Mouse (Mus musculus) fibroblast of lung, adult 2 months (primary cell): ENCODE results near the gene Flt3.

Experiments
- DNase-seq: peaks from one replicate; pipeline ENCODE4 v3.0.0-alpha.2; 2011; ENCODE audit warnings: low read depth

Flt3 gene

DNA sequence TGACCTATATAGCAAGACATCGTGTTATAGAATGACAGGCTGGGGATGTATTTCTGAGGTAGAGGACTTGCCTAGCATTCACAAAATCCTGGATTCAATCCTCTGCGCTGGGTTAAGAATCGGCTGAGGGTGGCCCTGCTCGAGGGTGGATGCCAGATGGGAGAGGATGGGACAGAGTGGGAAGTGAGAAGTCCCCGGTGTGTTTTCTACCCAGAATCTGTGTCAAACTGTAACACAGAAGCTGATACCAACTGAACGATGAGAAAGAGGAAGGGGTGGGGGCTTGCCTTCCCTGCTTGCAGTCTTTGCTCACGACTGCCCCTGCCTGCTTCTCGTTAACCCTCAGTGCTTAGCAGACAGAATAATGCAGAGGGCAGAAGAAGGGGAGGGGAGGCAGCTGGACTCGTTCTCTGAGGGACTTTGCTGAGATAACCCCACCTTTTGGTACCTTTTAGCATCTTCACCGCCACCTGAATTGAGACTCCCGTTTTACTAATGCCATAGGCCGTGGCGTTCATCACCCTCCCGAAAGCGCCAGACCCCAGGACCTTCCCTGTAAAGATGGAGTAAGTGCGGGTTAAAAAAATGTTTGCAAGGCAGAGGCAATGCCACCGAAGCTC, 46.0 kb downstream of the Flt3 start:
- DNase-seq = no peak

DNA sequence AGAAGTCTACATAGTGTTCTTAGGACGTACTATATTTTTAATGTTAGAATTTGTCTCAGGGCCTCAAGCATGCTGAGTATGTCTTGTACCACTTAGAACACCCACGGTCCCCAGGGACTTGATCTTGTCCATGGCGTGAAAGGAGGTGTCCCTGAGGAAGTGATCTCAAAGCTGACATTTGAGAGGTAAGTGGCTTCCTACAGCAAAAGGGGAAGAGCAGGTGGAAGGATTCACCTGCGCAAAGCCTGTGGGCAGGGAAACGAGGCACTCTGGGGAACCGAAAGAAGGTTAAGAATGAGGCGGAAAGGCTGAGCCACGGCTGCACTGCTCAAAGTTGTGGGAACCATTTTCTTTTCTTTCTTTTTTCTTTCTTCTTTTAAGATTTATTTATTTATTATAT, 48.4 kb downstream of the Flt3 start:
- DNase-seq = no peak

DNA sequence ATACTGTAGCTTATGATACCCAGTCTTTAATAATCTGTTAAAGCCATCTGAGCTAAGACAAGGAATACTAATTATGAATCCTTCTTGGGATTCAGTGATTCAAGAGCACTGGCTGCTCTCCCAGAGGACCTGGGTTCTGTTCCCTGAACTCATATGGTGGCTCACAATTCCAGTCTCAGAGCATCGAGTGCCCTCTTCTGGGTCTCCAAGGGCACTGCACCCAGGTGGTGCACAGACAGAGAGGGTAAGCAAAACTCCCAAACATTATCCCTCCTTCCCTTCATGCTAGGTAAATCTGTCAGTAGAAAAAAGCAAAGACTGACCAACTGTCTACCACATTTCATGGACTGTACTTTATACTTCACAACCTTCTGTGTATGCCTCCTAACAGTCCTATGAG, 54.3 kb downstream of the Flt3 start:
- no peak for DNase-seq

DNA sequence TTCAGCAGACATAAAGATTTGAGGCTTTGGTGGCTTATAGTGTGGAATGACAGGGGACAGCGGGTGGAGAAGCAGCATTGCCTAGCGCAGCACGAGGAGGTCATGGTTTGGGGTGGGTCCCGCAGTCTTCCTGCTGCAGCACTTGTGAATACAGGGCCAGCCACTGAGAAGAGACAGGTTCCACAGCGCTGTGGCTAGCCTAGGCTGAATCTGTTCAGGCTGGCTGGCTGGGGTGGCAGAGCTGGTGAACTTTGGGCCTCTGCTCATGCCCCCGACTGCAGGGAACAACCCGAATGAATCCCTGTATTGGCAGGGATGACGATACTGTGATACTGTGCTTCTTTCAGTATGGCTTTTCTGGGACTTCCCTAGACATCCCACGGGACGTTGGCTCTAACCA, 56.4 kb downstream of the Flt3 start:
- DNase-seq = no peak

DNA sequence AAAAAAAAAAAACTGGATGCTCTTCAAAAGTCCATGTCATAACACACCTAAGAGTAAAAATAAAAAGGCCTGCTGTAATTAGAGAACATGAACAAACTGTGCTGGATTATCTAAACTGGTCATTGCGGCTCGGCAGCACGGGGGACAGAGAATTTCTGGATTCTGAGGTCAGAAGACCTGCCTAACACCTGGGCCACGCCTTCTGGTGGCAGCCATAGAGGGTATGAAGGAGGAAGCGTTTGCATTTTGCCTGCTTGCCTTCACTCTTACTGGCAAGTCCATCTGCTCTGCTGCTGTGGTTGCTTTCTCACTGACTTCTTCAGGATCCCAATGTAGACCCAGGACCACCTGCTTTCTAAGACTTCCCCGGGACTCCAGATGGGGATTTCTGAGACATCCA, 57.4 kb downstream of the Flt3 start:
- no peak for DNase-seq

DNA sequence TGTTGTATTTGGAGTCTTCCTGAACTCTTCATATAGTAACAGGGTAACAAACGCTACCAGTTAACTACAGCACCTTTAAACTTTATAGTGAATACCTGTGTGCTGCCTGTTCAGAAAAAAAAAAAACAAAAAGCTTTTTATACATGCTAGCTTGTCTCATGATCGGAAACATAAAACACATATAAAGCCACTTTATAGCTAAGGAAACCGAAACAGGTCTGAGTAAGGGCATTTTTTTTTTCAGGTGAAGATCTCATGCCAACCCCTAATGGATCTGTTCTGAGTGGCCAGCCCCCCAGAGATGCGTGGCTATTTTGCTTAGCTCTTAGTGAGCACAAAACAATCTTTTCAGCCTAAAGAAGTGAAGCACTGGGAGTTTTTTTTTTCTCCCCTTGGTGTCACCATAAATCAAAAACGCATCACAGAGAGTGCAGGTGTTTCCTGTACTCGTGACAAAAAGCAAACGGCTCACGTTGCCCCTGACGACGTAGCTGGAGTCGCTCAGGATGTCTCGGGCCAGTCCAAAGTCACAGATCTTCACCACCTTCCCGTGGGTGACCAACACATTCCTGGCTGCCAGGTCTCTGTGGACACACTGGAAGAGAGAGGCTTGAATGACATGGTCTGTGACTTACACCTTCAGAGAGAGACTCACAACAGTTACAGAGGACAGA, 59.4 kb downstream of the Flt3 start:
- DNase-seq = no peak

DNA sequence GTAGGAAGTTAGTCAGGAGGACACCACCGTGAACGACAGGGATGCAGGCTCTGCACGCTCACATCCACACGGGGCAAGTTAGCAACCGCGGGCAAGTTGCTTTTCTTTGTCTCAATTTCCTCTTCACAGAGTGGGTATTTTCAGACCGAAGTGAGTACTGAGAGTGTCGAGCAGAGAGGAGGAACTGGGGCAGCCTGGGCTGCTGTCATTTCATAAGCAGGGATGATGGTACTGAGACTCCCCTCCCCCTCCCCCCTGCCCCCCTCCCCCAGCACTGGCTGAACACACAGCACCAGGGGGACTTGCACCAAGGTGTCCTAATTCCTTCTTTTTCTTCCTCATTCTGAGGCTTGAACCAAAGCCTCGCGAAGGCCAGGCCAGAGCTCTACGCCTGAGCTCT, 60.7 kb downstream of the Flt3 start:
- no peak for DNase-seq

DNA sequence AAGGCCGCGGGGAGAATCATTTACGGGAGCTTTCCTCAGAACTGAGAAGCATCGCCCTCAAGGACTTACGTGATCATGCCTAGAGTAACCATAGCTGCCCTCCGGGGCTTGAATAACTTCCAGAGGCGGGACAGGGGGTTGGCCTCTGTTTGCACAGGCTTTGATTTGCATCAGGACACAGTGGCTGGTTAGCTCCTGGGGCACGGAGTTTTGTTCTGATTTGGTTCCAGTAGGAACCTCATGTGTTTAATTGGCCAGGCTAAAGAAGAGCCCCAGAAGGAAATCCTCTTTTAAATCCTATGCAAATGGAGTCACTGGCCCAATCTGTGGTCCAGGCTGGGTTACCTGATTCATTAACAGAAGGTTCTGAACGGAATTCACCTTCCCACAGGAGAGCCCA, 61.3 kb downstream of the Flt3 start:
- no peak for DNase-seq

DNA sequence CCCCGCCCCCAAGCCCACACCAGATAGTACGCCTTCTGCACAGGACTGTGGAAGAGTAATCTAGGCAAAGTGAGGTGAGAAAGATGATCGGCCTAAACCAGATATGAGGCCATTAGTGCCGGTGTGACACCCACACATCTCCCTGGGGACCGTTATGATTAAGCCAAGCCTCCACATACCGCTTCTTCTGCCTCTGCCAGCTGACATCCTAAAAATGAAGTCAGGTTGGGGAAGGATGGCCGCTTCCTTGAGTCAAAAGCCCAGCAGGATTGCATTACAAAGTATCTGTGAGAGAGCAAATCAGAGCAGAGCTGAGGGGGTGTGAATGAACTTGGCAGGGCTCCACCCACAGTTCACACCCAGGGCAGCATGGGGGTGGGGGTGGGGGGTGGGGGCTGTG, 67.6 kb downstream of the Flt3 start:
- DNase-seq = no peak

DNA sequence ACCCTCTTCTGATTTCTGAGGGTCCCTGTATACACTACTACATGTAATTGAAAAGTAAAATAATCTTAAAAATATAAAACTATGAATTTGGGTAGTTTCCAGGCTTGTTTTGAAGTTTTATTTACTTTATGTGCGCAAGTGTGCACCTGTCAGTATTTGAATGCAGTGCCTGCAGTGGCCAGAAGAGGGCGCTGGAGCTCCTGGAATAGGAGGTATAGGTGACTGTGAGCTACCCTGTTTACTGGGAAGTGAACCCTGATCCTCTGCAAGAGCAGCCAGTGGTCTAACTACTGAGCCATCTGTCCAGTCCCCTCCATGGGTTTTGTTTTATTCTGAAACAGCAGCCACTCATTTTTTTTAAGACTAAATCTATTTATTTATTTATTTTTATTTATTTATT, 68.7 kb downstream of the Flt3 start:
- peak; percentile 1 for DNase-seq

DNA sequence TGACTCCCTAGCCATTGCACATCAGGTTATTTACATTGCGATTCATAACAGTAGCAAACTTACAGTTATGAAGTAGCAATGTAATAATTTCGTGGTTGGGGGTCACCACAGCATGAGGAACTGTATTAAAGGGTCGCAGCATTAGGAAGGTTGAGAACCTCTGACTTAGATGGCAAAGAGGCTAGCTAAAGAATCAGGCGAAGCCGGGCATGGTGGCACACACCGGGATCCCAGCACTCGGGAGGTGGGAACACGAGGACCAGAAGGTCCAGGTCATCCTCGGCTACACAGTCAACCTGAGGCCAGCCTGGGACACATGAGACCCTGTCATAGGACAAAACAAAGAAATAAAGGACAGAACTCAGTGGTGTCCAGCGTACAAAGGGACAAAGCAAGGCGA, 70.3 kb downstream of the Flt3 start:
- no peak for DNase-seq

DNA sequence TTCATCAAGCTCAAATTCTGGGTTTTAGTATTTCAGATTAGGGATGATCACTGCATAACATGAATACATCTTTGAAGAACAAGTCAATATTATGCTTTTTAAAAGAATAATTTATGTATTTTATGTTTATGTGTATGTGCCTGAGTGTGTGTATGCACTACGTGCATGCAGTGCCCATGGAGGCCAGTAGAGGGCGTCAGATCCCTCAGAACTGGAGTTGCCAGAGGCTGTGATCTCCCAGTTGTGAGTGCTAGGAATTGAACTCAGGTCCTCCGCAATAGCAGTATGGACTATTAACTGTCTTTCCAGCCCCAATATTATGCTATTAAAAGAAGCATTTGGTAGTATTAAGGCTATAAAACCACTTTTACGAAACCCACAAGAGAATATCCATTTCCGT, 72.7 kb downstream of the Flt3 start:
- DNase-seq = no peak

DNA sequence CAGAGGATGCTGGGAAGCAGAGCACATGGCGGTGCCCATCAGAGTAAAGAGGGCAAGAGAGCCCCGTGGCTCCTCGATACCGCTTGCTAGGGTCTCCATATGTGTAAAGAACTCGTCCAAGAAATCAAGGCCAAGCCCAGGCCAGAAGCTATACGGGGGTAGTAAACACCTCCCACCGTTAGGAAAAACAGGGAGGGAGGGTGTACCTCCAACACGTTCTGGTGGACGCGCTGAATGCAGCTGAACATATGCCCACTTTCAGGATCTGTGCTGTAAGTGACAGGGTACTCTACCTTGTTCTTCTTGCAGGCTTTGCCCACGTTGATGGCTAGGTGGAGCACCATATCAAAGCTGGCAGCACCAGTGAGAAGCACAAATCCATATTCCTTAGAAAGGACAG, 74.4 kb downstream of the Flt3 start:
- no peak for DNase-seq

DNA sequence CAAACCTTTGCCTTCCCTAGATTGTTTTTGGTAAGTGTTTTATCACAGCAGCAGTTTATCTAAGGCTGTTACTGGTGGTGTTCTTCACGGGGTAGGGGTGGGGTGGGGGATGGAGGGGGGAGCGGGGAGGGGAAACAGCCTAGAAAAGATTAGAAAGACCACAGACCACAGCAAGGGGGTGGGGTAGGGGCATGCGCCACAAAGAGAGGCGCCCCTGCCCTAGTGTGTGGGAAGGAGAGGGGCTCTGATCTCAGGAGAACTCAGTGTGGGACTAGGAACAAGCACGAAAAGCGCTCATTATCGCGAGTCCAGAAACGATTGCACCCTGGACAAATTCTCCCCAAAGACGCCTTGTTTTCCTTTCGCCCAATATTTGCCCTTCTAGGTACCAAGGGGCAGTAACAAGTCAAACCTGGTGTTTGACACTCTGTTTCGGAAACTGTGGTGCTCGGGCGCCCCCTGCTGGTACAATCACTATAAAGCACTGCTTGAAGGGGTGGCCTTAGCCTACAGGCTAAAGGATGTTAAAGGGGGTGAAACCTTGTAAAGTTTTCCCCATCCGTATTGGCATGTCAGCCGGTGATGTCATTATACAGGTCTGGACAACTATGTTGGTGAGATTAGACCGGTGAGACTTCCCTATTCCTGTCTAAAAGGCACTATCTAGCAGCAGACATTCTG, 76.9 kb downstream of the Flt3 start:
- peak; percentile 5 for DNase-seq

DNA sequence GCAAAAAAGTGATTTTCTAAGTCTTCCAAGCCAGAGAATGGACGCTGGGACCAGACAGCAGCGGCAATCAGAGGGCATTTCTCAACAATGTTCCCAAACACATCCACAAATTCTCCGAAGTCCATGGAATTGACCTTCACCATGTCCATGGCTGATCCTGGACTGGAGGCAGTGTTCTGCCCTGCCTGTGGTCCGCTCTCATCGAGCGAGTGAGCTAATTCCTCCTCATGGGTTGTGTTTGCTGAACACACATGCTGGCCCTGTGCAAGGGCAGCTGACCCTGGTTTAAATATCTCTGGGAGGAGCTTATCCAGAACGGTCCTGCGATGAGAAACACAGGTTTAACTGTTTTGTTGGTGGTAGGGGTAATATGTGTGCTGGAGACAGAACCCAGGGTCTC, 78.1 kb downstream of the Flt3 start, which contains the start of gene Urad:
Gene Urad (minus strand): TSS at position 258 of the 400 bp plus-strand sequence.
- no peak for DNase-seq

DNA sequence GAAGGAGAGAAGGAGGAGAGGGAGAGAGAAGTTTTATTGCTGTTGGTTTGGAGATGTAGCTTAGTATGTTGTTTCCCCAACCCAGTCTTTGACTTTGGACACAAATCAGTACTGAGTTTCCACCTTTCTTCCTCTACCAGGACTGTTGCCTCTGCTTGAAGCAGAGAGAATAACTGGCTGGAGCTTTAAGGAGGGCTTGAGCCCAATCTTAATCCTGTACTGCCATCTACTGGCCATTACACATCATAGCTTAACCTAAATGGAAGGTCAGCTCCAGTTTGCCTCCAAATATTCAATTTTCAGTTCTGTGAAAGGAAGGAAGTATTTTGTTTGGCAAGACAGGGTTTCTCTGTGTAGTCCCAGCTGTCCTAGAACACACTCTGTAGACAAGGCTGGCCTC, 80.6 kb downstream of the Flt3 start:
- peak; percentile 23 for DNase-seq

DNA sequence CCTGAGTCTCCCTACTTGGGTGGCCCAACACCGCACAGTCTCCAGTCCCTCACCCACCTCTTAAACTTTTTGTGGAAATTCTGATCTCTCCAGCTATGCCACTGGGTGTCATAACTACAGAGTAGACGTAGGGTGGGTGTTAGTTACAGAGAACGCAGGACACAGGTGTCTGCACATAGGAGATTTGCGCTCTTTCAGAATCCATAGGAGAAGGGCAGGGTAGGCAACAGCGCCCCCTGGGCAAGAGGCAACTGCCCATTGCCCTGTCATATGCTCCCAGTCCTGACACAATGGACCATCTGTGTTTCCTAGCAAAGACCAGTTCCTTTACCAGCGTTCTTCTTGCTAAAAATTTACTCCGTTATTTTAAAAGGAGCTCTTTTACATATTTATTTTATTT, 82.3 kb downstream of the Flt3 start:
- no peak for DNase-seq

DNA sequence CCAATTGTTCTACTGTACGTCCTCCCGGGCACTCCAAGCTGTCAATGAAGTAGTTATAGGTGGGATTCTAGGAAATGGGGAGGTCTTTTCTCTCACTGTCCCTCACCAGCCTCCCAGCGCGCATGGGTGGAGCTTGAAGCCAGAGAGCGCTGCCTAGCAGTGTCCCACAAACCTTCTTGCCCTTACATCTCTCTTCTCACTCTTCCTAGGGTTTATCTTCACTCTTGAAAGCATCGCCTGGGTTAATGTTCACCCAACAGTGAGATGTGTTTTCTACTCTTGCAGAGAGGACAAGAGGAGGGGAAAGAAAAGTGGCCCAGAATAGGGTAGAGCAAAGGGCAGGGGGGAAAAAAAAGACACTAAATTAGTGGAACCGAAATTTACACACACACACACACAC, 83.0 kb downstream of the Flt3 start:
- no peak for DNase-seq

DNA sequence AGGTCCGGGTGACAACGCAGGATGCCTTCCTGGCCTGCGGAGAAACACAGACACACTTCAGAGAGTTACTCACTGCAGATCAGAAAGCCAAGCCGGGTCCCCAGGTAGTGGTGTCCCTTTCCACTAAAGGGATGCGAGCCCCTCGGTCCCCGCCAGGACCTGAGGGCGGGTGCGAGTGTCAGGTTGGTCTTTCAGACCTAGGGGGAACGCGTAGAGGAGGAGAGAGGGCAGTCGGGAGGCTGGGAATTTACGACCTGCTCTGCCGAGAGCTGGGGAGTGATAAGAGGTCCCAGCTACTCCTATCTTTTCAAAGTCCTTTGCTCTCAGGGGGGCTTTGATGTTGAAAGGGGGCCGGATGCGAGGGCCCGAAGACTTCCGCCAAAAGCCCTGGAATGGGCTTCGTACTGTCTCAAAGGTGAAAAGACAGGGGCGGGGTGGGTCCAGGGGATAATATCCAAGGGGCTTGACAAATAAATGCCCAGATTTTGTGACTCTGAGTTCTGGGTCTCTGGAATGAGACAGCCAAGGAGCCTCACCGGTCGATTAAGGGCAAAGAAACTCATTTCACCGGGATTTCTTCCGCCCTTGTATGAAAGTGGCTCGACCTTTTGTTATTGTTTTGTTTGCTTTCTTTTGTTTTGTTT, 84.7 kb downstream of the Flt3 start:
- no peak for DNase-seq

DNA sequence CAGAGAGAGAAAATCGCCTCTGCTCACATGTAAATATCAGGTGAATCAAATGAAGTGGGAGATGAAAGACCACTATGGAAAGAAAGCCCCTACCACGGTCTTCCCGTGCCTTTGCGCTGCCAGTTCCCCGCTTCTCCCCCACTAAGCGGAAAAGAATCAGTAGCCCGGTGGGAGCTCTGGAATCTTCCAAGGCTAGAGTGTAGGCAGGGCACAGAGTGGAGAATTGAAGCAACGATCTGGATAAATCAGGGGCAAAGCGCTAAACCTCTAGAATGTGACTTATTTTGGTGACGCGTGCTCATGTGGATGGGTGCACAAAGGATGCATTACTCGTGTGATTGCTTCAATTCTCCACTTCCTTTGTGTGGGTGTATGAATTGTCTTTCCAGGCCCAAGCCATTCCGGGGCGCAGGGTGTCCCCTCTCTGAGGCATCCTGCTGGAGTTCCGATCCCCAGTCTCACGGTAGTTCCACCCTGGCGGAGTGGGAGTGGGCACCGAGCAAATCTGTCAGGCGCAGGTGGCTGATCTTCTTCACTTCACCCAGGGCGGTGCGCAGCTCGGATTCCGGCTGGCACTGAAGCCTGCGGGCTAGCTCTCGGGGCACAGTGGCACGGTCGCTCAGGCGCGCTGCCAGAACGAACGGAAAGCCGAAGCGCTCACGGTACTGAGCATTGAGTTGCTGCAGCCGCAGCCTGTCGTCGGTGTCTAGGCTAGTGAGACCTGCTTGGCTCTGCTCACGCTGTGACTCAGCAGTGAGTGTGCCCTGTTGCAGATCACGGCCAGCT, 85.5 kb downstream of the Flt3 start:
- DNase-seq = no peak

DNA sequence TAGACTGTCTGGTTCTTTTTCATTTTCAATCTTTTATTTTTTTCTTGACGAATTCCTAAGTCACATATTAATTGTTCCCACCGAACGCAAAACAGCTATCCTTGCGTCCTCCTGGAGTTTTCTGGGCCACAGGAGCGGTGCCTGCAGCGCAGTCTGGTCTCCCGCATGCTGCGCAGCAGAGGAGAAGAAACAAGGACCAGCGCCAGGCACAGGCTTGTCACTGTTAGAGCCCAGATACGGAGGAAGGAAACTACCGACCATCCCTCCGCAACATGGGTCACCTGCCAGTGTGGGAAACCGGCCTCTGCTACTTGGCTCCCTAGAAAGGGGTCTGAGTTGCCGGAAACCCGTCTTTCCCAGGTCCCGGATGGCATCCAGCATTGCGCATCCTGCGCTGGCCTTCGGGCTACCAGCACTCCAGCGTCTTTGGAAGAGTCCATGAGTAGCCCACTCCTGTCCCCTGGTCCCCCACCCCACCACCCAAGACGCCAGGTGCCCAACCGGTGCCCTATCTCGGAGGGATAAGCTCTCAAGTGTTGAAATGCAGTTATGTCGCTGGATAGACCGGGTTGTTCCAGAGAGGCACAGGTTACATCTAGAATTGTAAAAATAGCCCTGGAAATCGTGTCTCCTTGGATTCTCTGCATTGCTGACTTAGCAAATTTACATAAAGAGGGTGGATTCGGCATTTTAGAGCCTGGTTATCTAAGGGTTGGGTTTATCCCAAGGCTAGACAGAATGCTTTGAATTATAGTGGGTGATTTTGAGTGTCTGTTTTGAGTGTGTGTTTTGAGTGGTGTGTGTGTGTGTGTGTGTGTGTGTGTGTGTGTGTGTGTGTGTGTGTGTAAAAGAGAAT, 87.2 kb downstream of the Flt3 start:
- no peak for DNase-seq
